Mouse (Mus musculus) intestine, embryonic 15.5 days (tissue): ENCODE results near the gene C1ql1. TPM values are rescaled to one million over a fixed set of nuclear protein-coding genes. Genes with fewer than 3 reads are reported as not detected.

Experiments
- ATAC-seq: fragments of 200-750 bp; cut with Nextera tagmentation; 2 replicates; pipeline ENCODE4 v1.8.0; 2017; ENCODE audit warnings: moderate TSS enrichment, moderate library complexity
- H3K27ac ChIP-seq: fragments of 300-500 bp; sonication (generic); 2 replicates; pipeline ENCODE4 v1.5.1; 2015; ENCODE audit warnings: mild to moderate bottlenecking, inconsistent platforms
- H3K27me3 ChIP-seq: fragments of 300-500 bp; sonication (generic); replicated peaks from 2 replicates; pipeline ENCODE4 v1.6.1; 2015; ENCODE audit warnings: inconsistent platforms
- H3K36me3 ChIP-seq: fragments of 300-500 bp; sonication (generic); 2 replicates; pipeline ENCODE4 v1.6.1; 2015; ENCODE audit warnings: inconsistent platforms
- H3K4me1 ChIP-seq: fragments of 300-500 bp; sonication (generic); replicated peaks from 2 replicates; pipeline ENCODE4 v1.6.1; 2015; ENCODE audit warnings: inconsistent platforms
- H3K4me2 ChIP-seq: fragments of 300-500 bp; sonication (generic); replicated peaks from 2 replicates; pipeline ENCODE4 v1.6.1; 2015; ENCODE audit warnings: mild to moderate bottlenecking, inconsistent platforms
- H3K4me3 ChIP-seq: fragments of 300-500 bp; sonication (generic); replicated peaks from 2 replicates; pipeline ENCODE4 v1.5.1; 2015; ENCODE audit warnings: inconsistent platforms
- H3K9ac ChIP-seq: fragments of 300-500 bp; sonication (generic); 2 replicates; pipeline ENCODE4 v1.6.1; 2015; ENCODE audit warnings: inconsistent platforms
- H3K9me3 ChIP-seq: fragments of 300-500 bp; sonication (generic); 2 replicates; pipeline ENCODE4 v1.6.1; 2016; ENCODE audit warnings: inconsistent platforms
- WGBS: fragments of 180-500 bp; shearing (Covaris S2); methylation state at CpG from one replicate; pipeline ENCODE4 v1.1.7; 2015; 5-methylcytosine and 5-hydroxymethylcytosine counted together
- polyA plus RNA-seq: library from polyadenylated mRNA; unstranded; fragments of >200 nt; fragmentation: Nextera tagmentation; extraction: Ambion mirVana; gene quantifications from 2 replicates; pipeline ENCODE4 v1.2.1, GENCODE M21; 2015

Gene C1ql1
- polyA plus RNA-seq, 1 experiment from 2014 or later, result 4.2 TPM

- H3K36me3 ChIP-seq, result no peaks in the 10 kb centered on the region
- H3K9me3 ChIP-seq, result no peaks in the 10 kb centered on the region
- peak overlapping the region; percentile 82 for H3K27ac ChIP-seq
- peak overlapping the region; percentile 17; the same call in 1 of the 2 replicates for H3K4me2 ChIP-seq
- 29% methylated on average over 16 of the region's 16 CpGs for WGBS
- ATAC-seq, result peak; percentile 85
- peaks cover 37% of the 10 kb centered on the region for H3K4me1 ChIP-seq
- H3K4me3 ChIP-seq, result no peak overlapping the region
- no peak overlapping the region; the same call in 1 of the 2 replicates for H3K9ac ChIP-seq
- H3K27me3 ChIP-seq, result 0 out of 2 replicates have a peak, but pooled peaks cover 6% of the 10 kb centered on the region
Observed at GRCm38 (mm10) chr11:102956962-102957614, 10.6 kb upstream of the C1ql1 start.

- Histone ChIP-seq H3K4me1 (peaks cover 36% of the 10 kb centered on the region), H3K27ac (no peak overlapping the region), H3K4me2 (no peak overlapping the region), H3K27me3 (peaks cover 36% of the 10 kb centered on the region), H3K4me3 (no peak overlapping the region), H3K9me3 (no peaks in the 10 kb centered on the region), H3K9ac (no peak overlapping the region), H3K36me3 (no peaks in the 10 kb centered on the region)
- ATAC-seq, result no peak
- 26% methylated on average over 6 of the region's 6 CpGs for WGBS
Observed at GRCm38 (mm10) chr11:102952922-102953321, 6.4 kb upstream of the C1ql1 start.

- 5% methylated on average over 51 of the region's 51 CpGs for WGBS
- Histone ChIP-seq H3K27ac (no peak overlapping the region), H3K9ac (peak overlapping the region; percentile 52), H3K9me3 (no peaks in the 10 kb centered on the region), H3K27me3 (peaks cover 82% of the 10 kb centered on the region), H3K4me1 (peaks cover 35% of the 10 kb centered on the region), H3K36me3 (no peaks in the 10 kb centered on the region), H3K4me2 (peak overlapping the region; percentile 90), H3K4me3 (peak overlapping the region; percentile 50)
- ATAC-seq, result no peak
Observed at GRCm38 (mm10) chr11:102948043-102948961, 1.8 kb upstream of the C1ql1 start.

- Histone ChIP-seq H3K27me3 (peaks cover 84% of the 10 kb centered on the region), H3K9me3 (no peaks in the 10 kb centered on the region), H3K36me3 (no peaks in the 10 kb centered on the region), H3K4me1 (peaks cover 29% of the 10 kb centered on the region), H3K4me2 (peak overlapping the region; percentile 91), H3K27ac (no peak overlapping the region), H3K4me3 (peak overlapping the region; percentile 47), H3K9ac (no peak overlapping the region)
- 13% methylated on average over 8 of the region's 8 CpGs for WGBS
- no peak; the same call in 1 of the 2 replicates for ATAC-seq
Observed at GRCm38 (mm10) chr11:102946992-102947343, 480 bp upstream of the C1ql1 start.

GRCm38 (mm10) chr11:102945306-102946264 lies 903 bp downstream of the C1ql1 start:
- Histone ChIP-seq H3K9ac (peak overlapping the region; percentile 53), H3K4me3 (peak overlapping the region; percentile 47), H3K27me3 (peaks cover 82% of the 10 kb centered on the region), H3K9me3 (no peaks in the 10 kb centered on the region), H3K4me2 (peak overlapping the region; percentile 91), H3K36me3 (no peaks in the 10 kb centered on the region), H3K27ac (no peak overlapping the region), H3K4me1 (peaks cover 29% of the 10 kb centered on the region)
- 3% methylated on average over 54 of the region's 54 CpGs for WGBS
- peak; percentile 29; the same call in 1 of the 2 replicates for ATAC-seq

- Histone ChIP-seq H3K9ac (no peak overlapping the region), H3K27ac (no peak overlapping the region), H3K27me3 (peaks cover 43% of the 10 kb centered on the region), H3K9me3 (no peaks in the 10 kb centered on the region), H3K4me3 (no peak overlapping the region), H3K4me2 (no peak overlapping the region), H3K4me1 (peaks cover 32% of the 10 kb centered on the region), H3K36me3 (no peaks in the 10 kb centered on the region)
- 66% methylated on average over 6 of the region's 6 CpGs for WGBS
- no peak for ATAC-seq
Observed at GRCm38 (mm10) chr11:102941236-102941635, 5.3 kb downstream of the C1ql1 start.

GRCm38 (mm10) chr11:102939024-102939675 lies 7.3 kb downstream of the C1ql1 start:
- ATAC-seq, result peak; percentile 47; the same call in 1 of the 2 replicates
- 0 out of 2 replicates have a peak overlapping the region, but pooled peaks have one; percentile 7 for H3K4me2 ChIP-seq

GRCm38 (mm10) chr11:102937529-102938182 lies 8.8 kb downstream of the C1ql1 start:
- 69% methylated on average over 3 of the region's 3 CpGs for WGBS
- ATAC-seq, result no peak
- no peaks in the 10 kb centered on the region for H3K9me3 ChIP-seq

More at GRCm38 (mm10) chr11:102939024-102939675, 7.3 kb downstream of the C1ql1 start:
- no peaks in the 10 kb centered on the region for H3K9me3 ChIP-seq
- H3K9ac ChIP-seq, result no peak overlapping the region
- peaks cover 16% of the 10 kb centered on the region; the same call in 1 of the 2 replicates for H3K4me1 ChIP-seq
- no peaks in the 10 kb centered on the region for H3K36me3 ChIP-seq
- H3K27me3 ChIP-seq, result peaks cover 22% of the 10 kb centered on the region
- WGBS, result 22% methylated on average over 13 of the region's 13 CpGs
- no peak overlapping the region for H3K4me3 ChIP-seq
- no peak overlapping the region for H3K27ac ChIP-seq

GRCm38 (mm10) chr11:102936272-102936671 lies 10.2 kb downstream of the C1ql1 start:
- no peaks in the 10 kb centered on the region for H3K9me3 ChIP-seq
- H3K27ac ChIP-seq, result no peak overlapping the region
- no peak overlapping the region for H3K9ac ChIP-seq
- peaks cover 16% of the 10 kb centered on the region; the same call in 1 of the 2 replicates for H3K4me1 ChIP-seq
- no peak overlapping the region for H3K4me3 ChIP-seq
- no peak for ATAC-seq
- H3K27me3 ChIP-seq, result 0 out of 2 replicates have a peak, but pooled peaks cover 2% of the 10 kb centered on the region
- no peak overlapping the region for H3K4me2 ChIP-seq
- WGBS, result 33% methylated on average over 4 of the region's 4 CpGs
- H3K36me3 ChIP-seq, result no peaks in the 10 kb centered on the region

More at GRCm38 (mm10) chr11:102937529-102938182, 8.8 kb downstream of the C1ql1 start:
- Histone ChIP-seq H3K4me1 (peaks cover 16% of the 10 kb centered on the region; the same call in 1 of the 2 replicates), H3K4me2 (no peak overlapping the region), H3K36me3 (no peaks in the 10 kb centered on the region), H3K9ac (no peak overlapping the region), H3K27ac (no peak overlapping the region), H3K4me3 (no peak overlapping the region), H3K27me3 (0 out of 2 replicates have a peak, but pooled peaks cover 8% of the 10 kb centered on the region)

- no peaks in the 10 kb centered on the region for H3K27me3 ChIP-seq
- no peaks in the 10 kb centered on the region for H3K9me3 ChIP-seq
- H3K4me2 ChIP-seq, result no peak overlapping the region
- 90% methylated on average over 10 of the region's 10 CpGs for WGBS
- no peak overlapping the region for H3K4me3 ChIP-seq
- H3K9ac ChIP-seq, result no peak overlapping the region
- H3K4me1 ChIP-seq, result no peaks in the 10 kb centered on the region
- H3K36me3 ChIP-seq, result no peaks in the 10 kb centered on the region
- ATAC-seq, result no peak
- H3K27ac ChIP-seq, result no peak overlapping the region
Observed at GRCm38 (mm10) chr11:102930672-102931071, 15.8 kb downstream of the C1ql1 start.
